Mouse (Mus musculus) spleen, postnatal 14 days (tissue): ENCODE data around the gene Sbf1.

Experiments used
- DNase-seq, 2 experiments: peaks; one replicate each; pipeline ENCODE4 v3.0.0; 2021 to 2022; ENCODE audit warnings: low spot score in 2 of 2

The Sbf1 gene

DNA sequence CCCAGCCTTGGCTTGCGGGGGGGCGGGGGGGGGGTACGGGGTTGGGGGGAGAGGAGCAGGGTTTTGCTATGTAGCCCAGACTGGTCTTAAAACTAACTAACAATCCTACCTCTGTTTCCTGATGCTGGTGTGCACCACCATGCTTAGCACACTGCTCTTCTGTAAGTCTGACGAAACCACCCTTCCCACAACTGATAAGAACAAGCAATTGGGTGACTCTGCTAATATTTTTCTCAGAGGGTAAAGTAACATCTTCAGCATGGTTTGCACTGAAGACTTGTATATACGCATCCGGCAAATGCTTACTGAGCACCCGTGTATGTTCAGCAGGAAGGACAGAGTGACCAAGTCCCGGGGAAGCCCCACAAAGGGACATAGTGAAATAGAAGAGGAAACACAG, 6.2 kb upstream of the Sbf1 start:
- DNase-seq, result no peak

DNA sequence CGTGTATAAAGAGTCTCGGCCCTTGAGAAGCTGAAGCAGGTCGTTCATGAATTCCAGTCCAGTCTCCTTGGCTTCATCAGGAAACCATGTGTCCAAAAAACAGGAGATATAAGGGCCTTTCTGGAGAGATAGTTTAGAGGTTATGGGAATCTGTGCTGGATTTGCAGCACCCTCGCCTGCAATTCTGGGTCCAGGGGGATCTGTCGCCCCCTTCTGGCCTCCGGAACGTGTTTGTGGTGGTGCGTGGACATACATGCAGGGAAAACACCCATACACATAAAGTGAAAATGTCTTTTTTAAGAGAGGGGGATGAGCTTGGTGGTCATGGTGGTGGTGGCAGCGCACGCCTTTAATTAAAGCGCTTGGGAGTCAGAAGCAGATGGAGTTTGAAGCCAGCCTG, 1.0 kb upstream of the Sbf1 start:
- no peak for DNase-seq

DNA sequence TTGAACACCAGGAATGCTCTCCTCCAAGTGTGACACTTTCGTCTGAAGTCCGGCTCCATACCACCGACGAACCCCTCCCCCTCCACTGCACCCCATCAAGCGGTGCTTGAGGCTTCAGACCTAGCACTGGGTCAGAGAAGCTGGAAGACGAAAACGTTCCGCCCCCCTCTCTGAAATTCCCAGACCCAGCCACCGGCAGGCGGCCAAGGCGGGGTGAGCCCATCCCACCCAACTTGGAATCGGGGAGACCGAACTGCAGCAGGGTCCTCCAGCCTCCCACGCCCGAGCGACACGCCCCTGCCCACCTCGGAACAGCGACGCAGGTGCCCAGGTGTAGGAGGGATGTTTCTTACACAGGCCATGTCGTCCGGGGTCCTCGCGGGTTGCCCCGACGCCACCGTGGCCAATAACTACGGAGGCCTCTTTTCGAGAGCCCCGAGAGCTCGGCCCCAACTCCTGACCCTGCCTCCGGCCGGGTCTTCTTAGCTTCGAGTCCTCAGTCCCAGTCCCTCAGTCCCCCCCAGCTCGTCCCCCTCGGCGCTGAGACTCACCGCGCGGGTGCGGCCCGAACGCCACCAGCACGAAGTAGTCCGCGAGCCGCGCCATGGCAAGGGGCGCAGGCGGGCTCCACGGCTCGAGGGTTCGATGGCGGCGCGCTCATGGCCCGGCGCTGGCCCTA, 461 bp downstream of the Sbf1 start:
- DNase-seq, result peak in 1 of 2 experiments; percentile 19

DNA sequence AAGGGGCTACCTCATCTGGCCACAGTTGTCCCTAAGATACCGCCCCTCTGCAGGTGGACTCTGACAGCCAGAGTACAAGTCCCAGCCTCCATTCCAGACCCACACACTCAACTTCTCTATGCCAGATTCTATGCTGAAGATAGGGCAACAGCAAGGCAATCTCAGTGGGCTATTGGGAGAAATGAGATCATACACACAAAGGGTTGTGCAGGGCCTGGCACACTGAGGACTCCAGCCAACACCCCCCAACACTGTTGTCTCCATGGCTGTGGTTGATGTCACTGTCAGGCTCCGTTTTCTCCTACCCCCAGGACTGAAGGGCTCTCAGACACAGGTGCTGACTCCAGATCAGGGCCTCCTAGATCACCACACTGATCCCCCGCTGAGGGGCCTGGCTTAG, 1.0 kb downstream of the Sbf1 start:
- DNase-seq, result no peak

DNA sequence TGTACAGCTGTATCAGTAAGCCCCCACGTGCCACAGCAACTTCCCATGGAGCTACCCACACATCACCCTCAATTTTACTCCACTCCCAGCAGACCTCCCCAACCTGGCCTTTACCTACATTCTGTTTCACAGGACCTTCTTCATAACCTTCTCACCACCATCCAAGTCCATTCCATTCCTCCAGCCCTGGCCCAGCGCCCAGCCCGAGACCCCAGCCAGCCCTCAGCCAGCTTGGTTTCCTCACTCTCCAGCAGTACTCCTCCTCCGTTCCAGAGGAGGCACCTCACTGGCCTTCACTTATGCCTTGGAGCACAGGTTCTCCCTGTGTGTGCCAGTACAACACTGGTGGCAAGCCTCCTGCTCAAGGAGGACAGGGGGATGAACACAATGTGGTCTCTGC, 1.8 kb downstream of the Sbf1 start:
- no peak for DNase-seq

DNA sequence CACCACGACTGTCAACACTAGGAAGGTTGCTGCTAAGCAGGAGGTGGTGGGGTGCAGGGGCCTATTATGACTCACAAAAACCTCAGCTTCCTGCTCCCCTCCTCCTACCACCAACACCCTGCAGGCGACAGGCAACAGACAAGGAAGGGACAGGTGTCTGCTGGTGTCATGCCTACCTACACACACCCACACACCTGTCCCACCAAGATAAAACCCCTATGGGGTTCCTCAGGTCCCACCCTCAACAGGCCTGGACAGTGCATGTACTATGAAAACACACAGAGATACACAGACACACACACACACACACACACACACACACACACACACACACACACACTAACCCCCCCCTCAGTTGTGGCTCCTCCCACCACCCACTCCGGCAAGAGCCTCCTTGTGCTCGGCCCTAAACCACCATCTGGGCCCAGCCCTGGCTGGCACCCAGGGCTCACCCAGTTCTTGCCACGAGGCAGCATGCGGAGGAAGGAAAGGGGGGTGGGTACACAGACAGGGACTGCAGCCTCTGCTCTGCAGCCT, 5.1 kb downstream of the Sbf1 start:
- DNase-seq, result no peak

DNA sequence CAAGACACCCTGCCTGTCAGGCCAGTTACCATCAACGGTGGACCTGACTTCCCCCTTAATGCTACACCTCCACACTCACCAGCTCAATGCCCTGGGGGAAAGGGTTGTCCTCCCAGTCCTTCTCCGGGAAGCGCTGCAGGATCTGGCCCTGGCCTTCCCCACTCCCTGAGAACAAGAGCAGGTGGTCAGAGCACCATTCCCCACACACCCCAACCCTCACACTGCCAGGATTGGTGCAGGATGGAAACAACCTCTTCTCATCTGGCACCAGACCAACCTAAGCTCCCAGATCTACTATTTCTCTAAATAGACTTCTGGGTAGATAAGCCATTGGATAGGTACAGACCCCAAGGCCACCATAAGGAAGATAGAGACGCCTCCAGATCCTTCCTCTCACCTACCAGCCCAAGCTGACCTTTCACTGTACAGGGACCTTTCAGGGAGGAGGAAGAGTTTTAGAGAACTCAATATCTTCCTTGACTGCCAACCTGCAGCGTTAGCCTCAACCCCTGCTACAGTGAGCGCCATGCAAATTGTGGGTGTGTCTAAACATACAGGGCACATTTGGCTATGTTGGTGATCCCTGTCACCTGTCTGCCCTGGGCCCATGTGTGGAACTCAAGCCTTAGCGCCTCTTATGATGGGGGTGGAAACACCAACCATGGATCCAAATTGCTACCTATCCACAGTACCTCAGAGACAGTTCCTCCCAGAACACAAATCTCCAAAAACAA, 6.5 kb downstream of the Sbf1 start:
- no peak for DNase-seq

DNA sequence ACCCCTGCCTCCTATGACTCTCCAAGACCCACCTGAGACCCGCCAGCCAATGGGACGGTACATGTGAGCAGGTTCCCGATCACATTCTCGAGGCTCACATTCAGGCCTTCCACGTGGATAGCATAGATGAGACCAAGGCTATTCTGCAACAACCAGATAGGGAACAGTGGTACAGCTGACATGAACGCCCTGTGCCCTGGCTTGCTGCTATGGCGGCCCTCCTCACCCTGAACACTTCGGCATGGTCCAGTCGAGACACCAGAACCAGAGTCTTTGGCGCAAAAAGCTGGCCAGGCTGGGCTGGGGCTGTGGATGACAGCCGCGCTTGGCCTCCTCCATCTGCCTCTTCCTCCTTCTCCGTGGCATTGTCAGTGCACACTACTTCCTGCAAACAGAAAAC, 7.7 kb downstream of the Sbf1 start:
- no peak for DNase-seq

DNA sequence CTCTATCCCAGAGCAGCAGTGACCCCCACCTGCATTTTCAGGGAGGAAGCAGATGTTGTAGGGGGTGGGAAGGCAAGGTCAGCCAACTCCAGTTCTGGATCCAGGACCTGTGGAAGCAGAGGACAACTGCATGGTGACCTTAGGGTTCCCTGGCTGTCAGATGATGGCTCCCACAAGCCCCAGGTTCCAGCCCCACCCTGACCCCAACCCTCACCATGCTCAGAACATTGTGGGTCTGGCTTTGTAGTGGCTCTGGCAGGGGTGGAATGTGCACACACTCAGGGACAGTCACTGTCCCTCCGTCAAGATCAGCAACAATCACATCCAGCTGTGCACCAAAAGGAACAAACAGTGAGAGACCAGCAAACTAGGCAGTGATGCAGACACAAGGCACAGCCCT, 9.1 kb downstream of the Sbf1 start:
- DNase-seq, result no peak

DNA sequence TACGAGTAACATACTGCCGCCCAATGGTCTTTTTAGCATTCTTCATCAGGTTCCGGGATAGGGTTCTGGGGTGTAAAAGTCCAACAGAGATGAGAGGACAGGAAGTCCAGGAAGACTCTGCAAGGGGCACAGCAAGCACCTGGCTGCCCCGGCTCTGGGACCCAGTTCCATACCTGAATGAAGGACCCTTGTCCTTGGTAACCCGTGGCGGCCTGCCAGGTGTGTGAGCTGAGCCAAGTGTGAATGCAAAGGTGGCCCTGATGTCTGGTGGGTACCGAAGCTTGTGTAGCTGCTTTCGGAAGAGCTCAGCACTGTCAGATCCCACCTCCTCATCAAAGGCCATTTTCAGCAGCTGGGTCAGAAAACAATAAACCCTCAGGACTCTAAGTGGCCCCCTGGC, 14.5 kb downstream of the Sbf1 start:
- DNase-seq, result no peak

DNA sequence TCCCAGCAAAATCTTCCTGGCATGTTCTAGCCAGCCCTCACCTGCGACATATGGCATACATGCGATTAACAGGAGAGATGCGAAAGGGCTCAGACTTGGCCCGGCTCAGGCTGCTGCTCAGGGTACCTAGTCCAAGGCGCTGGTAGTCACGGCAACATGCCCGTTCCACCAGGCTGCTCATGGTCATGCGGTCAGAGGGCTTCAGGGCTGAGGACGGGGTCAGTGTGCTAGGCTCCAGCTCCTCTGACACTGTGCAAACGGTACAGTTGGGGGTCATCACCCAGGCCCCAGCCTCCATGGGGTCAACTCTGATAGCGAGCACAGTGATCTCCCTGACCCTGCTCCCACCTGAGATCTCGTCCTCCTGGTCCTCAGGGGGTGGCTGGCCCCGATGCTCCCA, 14.9 kb downstream of the Sbf1 start:
- no peak for DNase-seq

DNA sequence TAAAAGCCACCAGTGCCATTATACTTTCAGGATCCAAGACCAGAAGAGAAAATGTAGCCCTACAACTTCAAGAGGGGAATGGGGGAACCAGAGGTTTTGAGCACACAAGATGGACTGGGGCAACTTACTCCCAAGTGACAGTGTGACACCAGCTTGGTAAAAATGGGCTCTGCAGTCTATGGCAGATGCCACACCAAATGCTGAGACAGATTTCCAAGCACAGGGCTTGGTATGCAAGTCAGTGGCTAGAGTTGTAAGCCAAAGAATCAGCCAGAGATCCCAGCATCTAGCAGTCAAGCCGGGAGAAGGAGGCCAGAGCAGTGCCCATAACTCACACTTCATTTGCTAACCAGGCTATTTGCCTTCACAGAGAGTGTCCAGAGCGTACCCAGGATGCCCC, 17.4 kb downstream of the Sbf1 start:
- no peak for DNase-seq

DNA sequence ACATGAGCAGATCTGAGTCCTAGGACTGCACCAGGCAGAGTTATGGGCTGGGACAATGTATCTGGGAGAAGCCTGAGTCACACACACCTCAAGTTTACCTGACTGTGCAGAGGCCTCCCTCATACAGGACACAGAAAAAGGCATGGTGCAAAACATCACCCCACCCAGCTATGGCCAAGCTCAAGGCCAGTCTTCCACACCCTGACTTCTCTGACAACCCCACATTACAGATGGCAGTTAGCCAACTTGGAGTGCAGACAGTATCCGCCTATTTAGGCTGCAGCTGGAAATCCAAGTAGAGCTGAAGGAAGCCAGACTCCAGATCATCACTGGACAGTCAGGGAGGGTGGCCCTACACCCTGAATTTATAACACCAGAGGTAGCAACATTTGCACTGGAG, 18.6 kb downstream of the Sbf1 start:
- DNase-seq, result no peak

DNA sequence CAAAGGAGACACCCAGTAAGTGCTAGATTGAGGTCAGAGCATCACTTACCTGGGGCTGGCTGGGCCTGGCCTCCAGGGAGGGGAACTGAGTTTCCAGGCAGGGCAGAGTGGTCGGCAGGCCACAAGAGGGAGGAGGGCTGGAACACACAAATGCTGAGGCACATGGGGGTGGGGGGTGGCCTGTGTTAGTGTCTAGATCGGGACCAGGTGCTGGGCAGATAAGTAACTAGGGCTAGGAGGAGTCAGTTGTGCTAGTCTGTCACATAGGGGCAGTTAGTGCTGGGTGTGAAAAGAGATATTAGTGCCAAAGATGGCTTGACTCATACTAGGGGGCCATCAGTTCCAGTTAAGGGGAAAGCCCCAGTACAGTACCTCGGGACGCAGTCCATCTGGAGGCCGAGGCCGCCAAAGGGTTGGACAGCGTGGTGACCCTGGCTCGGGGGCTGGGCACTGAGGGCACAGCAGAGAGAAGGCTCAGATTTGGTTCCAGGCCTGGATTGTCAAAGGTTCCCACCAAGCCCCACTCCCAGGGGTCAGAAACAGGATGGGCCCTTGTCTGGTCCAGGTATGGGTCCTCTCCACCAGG, 19.4 kb downstream of the Sbf1 start:
- DNase-seq, result no peak

DNA sequence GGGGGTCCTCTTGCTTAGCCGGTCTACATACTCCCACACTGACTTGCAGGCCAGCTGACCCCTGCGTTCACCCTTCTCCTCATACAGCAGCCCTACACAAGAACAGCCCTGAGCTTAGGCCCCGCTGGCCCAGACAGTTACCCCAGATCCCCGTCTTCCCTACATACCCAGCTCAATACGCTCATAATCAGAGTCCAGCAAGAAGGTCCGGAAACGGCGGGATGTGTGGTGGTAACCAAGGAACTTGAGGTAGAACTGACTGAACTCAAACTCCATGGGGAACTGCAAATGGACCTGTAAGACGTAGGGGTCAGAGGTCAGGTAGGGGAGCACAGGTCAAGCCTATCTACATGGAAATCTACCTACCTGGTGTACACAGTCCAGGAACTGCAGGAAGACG, 21.3 kb downstream of the Sbf1 start:
- DNase-seq, result no peak

DNA sequence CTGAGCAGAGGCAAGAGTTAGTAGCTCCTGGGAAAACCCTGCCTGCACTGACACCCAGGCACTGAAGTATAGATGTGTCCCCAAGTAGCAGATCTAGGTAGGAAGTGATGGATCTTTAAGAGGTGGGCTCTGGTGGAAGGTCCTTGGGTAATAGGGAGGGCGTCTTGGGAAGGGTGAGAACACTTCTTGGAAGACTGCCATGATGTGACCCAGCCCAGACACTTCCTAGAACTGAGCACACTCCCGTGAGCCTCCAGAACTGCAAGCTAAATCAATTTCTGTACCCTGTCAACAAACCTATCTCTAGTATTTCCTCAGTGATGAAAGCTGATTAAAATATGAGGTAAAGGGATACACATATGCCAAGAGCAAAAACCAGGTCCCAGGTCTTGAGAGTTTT, 22.3 kb downstream of the Sbf1 start:
- no peak for DNase-seq

DNA sequence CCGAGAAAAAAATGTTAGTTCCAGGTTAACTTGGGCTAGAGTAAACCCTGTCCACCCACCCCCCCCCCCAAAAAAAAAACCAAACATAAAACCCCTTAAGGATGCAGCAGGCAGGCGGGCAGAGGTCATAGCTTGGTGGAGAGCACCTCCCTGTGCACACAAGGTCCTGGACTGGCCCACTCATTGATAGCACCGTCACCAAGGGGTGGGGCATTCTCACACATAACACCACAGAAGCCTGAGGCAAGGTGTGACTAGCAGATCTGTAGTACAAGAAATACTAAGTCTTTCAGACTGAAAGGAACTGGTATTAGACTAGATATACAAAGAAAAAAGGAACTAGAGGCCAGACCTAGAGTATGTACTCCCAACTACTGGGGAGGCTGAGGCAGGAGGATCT, 23.6 kb downstream of the Sbf1 start:
- no peak for DNase-seq

DNA sequence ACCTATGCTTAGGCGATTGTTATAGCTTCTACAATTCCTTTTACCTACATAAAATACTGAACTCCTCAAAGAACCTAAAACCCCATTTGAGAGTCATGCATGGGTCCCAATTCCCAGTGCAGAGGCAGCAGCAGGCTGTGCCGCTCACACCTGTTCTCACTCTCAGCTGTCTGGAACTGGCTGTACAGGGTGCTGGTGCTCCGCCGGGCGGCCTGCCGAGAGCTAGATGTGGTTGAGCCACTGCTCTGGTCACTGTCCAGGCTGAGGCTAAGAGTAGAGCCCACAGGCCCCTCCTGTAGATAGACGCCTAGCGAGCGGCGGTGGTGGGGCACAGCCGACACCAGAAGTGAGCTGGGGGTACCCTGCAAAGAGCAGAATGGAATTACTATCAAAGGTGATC, 25.7 kb downstream of the Sbf1 start:
- no peak for DNase-seq

DNA sequence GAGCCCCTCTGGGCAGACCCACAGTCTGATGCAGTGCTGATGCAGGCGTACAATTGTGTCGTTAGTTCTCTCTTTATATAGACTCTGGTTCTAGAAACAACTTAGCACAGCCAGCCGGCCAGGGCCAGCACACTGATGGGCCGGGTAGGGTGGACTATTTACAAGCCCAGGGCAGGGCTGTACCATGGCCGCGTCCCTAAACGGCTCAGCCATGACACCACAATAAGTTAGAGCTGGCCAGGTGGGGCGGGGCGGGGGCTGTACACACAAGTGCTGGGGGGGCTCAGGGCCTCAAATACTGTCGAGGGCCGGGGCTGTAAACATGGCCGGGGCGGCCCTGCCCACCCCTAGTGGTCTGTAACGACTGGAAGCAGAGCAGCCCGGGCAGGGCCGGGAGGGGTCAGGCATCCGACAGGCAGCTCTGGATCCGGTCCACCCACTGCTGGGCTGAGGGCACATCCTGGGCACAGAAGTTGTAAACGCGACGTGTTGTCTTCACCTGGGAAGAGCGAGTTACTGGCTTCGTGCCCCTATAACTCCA, 26.8 kb downstream of the Sbf1 start:
- no peak for DNase-seq

DNA sequence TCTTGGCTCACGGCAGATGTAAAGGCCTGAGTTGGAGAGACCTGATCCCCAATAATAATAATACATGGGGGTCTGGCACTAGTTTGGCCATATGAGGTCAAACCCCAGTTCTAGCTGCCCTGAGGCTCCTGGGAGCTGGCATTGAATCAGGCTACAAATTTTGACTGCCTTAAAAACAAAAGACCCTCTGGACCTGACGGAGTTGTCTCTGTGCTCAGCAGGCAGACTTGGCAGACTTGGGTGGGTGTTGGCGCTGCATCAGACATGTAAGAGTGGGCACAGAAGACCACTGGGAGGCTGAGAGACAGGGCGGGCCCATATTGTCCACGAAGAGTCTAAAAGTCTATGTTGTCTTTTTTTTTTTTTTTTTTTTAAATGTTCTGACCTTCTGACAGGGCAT, 28.5 kb downstream of the Sbf1 start:
- no peak for DNase-seq

DNA sequence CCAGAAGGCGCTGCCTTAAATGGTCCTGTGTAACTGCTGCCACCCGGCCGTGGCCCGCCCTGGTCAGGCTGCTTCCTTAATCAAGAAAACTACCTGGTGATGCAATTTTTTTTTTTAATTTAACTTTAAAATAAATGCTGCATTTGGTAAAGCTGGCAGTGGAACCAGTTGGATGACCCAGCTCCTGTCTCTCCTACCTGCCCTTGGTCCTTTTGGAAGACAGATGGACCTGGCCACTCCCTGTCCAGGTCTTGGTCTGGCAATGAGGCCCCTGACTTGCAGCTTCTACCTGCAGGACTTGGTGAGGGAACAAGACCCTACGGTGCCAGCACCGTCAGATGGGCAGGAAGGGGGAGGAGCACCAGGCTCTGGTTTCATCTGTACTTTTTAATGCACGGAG, 29.0 kb downstream of the Sbf1 start:
- DNase-seq, result no peak

DNA sequence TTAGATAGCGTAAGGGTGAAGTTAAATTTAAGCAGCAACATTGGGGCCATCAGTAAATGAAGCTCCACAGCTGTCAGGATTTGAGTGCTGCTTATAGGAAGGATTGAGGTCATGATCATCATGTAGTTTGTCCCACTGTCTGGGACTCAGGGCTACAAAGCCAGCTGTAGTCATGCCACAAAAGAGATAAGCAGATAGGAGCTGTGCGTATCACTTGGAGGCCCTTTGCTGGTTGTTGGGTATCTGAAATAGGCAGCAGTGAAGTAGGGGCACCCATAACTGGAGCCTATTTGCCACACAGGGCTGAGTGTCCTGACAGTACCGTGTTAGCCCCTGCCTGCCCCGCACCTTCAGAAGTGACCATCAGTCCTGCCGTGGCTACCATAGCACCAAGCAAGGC, 29.6 kb downstream of the Sbf1 start:
- no peak for DNase-seq

DNA sequence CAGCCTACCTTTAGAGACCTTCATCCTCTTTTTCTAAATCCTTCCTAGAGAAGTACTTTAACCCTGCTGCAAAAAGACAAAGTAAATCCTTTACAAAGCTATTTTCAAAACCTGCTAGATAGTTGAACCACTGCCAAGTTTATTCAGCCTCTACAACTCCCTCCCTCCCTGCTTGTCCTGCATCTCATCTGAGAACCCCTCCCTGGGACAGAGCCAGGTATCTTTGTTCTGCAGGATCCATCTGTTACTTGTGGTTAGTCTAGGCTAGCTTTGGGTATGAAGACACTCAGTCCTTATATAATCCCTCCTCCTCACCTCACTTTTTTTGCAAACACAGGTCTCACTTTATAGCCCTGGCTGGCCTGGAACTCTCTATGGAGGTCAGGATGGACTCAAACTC, 30.1 kb downstream of the Sbf1 start:
- no peak for DNase-seq
